Mouse (Mus musculus): ENCODE measurements at regions not wholly inside any gene's neighbourhood (a gene's known extent, or its start where the extent isn't known, plus 50 kb on each side); places are given as distances from the start of the nearest gene placed in this dataset.
A peak's percentile ranks its signal among the peaks of the same experiment; 100 is the strongest.

- DNase-seq, result no peak
Observed at GRCm38 (mm10) chr1:194161469-194161868, 456.5 kb upstream of the Plxna2 start.

DNA sequence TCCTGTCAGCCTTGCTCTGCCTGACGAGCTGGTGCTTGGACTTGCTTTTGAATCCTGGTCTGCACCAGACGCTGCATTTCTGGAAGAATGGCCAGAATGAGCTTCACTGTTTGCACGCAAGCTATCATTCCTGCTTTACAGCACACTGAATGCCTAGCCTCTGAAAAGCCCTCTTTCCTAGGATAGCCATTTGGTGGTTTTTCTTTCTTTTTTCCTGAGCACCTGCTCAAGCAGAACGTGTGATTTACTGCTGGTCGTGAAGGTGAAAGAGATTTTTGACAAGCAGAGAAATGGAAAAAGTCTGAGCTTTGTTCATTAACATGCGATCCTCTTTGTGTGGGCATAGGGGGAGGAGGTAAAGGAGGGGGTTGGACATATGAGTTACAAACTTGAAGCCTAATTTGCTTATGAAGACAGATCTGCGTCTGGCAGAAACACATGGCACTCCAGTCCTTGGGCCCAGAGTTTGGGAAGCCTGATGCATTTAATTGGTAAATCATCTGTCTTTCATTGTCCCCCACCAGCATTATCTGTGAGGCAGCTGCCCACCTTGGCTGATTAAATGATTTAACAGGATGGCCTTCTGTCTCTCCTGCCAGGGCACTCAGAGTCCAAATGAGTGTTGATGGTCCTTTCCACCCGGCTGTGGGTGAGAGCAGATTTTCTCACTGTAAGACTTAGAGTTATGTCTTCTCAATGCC lies 457.1 kb upstream of the Plxna2 start:
- DNase-seq, result no peak

GRCm38 (mm10) chr1:194157268-194157667 lies 460.8 kb upstream of the Plxna2 start:
- no peak for DNase-seq

DNA sequence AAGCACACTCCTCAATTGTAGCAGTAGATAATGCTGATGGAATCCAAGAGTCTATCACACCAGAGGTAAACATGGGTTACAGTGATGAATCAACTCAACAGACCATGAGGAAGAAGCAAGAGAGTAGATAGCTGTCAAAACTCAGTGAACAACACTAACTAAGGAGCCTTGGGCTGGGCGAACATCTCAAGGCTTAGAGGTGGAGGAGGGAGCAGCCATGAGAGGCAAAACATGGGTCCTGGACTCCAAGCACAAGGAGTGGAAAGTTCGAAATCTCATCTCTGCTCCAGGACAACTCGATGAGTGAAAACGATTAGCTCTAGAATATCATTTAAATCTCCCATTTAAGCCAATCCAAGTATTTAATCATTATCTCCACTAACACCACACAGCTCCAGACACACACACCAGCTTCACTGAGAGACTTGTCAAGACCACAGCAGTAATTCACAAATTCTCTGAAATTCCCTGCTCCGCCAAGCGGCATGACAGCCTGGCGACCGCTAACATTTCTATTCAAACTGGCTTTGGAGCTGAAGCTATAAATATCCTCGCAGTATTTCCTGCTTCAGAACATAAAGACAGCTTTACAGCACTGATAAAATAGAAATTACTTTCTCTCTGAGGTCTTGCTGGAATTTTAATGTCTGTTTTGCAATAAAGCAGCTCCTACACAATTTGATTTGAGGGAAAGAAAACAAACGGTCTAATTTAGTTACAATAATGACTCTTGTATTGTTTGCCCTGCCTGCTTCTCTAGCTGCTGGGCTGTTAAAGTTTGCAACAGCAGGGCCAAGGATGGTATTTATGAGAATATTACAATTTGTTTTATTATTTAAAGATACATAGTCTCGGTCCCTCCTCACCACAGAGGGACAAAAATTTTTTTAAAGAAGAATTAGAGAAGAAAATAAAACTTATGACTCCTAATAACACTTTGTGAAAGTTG lies 469.3 kb upstream of the Plxna2 start:
- no peak for DNase-seq

GRCm38 (mm10) chr1:194117631-194118360 lies 500.2 kb upstream of the Plxna2 start:
- no peak for DNase-seq

- no peak for DNase-seq
Observed at GRCm38 (mm10) chr1:194114399-194114798, 503.6 kb upstream of the Plxna2 start.

- DNase-seq, result no peak
Observed at GRCm38 (mm10) chr1:194111931-194112330, 506.1 kb upstream of the Plxna2 start.

DNA sequence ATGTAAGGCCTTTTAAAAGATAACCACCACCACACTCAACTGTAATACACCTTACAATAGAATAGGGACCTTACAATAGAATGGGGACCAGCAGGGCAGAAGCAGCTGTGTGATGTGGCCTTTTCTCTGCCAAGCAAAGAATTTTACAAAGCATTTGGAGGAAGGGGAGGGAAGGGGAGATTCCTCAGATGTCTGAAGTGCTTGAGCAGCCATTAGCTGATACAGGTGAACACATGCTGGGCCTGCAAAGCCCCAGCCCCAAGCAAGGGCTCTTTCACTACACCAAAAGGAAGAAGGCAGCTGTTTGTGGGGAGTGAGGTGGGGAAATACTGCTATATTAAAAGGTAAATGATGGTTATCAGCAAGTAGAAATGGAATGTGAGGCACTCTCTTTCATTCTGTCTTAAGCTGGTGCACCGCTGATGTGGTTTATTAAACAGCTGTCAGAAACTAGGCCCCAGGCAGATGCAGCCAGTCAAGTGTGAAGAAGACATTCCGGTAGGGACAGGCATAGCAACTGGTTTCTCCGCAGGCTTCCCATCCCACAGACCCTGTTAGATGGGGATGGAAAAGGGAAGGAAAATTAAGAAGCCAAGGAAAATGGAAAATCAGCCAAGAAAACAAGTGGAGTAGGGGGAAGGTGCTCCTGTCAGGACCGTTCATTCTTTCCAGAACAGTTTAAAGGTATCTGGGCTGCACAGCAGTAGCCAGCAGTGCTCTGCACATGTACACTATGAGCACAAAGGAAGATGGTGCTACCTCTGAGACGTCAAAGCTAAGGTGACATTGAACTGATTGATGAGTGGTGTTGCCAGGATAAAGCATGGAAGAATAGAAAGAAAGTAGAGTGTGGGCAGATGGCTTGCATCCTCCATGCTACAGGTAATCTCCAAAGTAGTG lies 508.6 kb upstream of the Plxna2 start:
- DNase-seq, result no peak

DNA sequence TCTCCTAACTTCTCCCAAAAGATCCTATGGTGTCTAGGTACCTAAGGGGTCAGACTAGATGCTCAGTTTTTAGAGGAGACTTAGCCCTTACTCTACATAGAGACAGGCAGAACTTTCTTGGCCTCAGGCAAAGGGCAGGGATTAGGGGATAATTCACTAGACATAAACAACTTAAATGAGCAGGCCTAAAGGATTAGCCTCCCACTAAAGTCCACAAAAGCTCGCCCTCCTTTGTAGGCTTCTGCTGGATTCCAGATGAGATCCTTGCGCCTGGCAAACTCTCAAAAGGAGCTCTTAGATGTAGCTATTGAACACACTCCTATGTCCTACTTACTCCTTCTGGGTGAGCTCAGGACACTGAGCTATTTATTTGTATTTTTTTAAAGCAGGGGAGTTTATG lies 509.9 kb upstream of the Plxna2 start:
- DNase-seq, result no peak

- DNase-seq, result no peak
Observed at GRCm38 (mm10) chr1:194107271-194107938, 510.6 kb upstream of the Plxna2 start.

DNA sequence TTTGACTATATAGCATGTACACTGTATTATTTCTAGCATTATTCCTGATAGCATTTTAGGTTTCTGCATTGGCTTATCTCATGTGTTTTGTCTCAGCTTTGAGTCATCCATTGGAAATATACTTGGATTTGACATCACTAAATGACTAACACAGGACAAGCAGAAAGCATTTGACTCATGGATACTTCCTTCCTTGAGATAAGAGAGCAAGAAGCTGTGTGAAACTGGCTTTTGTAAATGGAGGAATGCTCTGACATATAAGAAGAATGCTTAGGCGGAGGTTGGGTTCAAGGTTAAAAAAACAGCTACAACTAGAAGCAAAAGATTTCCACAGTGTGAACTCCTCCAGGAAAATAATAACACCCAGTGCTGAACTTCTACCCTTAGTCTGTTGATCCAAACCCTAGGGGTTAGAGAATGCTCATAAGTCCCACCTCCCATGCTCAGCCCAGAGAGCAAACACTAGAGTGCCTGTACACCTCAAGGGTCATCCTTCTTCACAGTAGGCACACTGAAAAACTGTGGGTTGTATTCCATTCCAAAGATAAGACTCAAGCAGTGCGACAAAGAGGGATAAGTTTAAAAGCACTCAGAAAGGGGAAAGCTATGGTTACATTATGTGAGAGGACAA lies 528.0 kb upstream of the Plxna2 start:
- DNase-seq, result no peak

DNA sequence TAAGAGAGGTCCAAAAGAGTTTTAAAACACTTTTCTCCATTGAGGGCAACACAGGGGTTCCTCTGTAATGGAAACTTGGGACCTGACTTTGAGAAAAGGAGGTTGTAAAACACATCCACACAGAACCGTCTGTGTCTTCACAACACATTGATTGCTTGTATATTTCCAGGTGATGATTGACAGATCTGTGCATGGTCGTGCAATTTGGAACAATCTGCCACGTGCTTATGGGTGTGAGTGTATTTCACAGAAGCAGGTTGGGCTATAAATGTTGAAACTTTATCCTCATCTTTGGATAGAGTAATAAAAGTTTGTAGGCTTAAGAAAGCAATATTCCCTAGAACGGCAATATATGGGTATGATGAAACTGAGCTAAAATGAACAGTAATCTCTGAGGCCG lies 559.5 kb upstream of the Plxna2 start:
- no peak for DNase-seq

DNA sequence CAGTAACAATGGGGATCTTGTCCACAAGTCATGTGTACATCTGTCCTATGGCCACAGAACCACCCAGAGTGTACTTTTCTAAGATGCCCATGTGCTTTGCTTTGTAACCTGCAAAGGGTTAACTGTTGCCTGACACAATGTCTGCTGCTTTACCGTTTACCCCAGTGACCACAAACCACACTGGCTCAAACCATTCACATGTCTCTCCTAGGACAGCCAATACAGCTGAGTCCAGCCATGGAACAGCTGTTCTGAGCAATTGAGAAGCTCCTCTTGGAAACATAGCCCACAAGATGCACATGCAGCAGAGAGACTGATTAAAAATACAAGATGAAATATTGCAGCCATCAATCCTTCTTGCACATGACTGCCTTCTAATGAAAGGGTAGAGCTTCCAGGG lies 561.5 kb upstream of the Plxna2 start:
- no peak for DNase-seq

- no peak for DNase-seq
Observed at GRCm38 (mm10) chr1:194049746-194050351, 568.2 kb upstream of the Plxna2 start.

GRCm38 (mm10) chr1:194041393-194042352 lies 576.3 kb upstream of the Plxna2 start:
- DNase-seq, result no peak

DNA sequence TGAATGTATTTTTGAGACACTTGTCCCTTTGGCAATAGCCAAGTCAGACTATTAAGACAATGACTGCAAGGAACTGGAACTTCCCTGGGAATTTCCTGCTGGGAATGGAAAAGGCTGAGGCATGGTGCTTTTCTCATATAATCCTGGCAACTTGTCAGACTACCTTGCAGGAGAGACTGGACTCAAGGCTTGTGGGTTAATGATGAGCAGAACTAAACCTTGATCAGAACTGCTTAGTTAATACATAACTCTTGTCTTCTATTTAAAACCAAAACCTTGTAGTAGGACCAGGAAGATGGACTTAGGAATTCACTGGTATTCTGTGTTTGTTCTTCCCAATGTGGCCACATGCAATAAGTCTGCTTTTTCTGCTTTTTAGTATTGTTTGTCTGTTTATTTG lies 579.3 kb upstream of the Plxna2 start:
- peak; percentile 34 to 82 for DNase-seq

- no peak for DNase-seq
Observed at GRCm38 (mm10) chr1:194034199-194034883, 583.7 kb upstream of the Plxna2 start.

DNA sequence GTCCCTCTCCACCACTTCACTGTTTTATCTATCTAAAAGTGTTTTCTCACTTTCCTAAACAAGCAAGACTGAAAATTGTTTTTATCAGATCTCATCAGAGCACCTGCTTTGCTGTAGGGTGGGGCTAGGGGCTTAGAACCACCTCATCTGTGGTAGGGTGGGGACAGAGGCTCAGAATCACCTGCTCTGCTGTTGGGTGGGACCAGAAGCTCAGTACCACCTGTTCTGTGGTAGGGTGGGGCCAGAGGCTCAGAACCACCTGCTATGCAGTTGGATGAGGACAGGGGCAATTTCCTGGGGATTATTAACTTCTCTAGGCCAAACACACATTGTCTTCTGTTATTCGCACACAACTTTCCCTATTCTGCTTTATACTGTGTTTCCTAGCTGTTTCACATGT lies 585.4 kb upstream of the Plxna2 start:
- no peak for DNase-seq

- peak in 1 of 2 experiments; percentile 9 for DNase-seq
Observed at GRCm38 (mm10) chr1:194030651-194031228, 587.3 kb upstream of the Plxna2 start.

All from kidney, adult 8-10 months (tissue).